Mouse (Mus musculus) embryonic fibroblast, embryonic 13.5 days (primary cell): Measurements from ENCODE around the gene Pex16. TPM values are rescaled to one million over a fixed set of nuclear protein-coding genes. Genes with fewer than 3 reads are reported as not detected.

Source experiments
- H3K27ac ChIP-seq: 2 replicates; pipeline ENCODE4 v1.5.1; 2012; ENCODE audit warnings: low read length, control low read depth, inconsistent platforms; ENCODE audit not compliant: insufficient read depth
- H3K4me1 ChIP-seq: 2 replicates; pipeline ENCODE4 v1.6.1; 2011; ENCODE audit warnings: low read length; ENCODE audit not compliant: control insufficient read depth, insufficient read depth
- H3K4me3 ChIP-seq: 2 replicates; pipeline ENCODE4 v1.5.1; 2011; ENCODE audit warnings: mild to moderate bottlenecking, control low read depth, low read length; ENCODE audit not compliant: insufficient read depth
- CTCF ChIP-seq: IDR thresholded peaks from 2 replicates; pipeline ENCODE4 v1.5.1; 2011; ENCODE audit warnings: mild to moderate bottlenecking, control low read depth, low read length, moderate library complexity, borderline replicate concordance; ENCODE audit not compliant: insufficient read depth
- POLR2A ChIP-seq: IDR thresholded peaks from 2 replicates; pipeline ENCODE4 v1.6.1; 2011; ENCODE audit warnings: low read depth, mild to moderate bottlenecking, control low read depth, low read length, moderate library complexity
- polyA plus RNA-seq: library from polyadenylated mRNA; stranded (reverse); fragments of >200 nt; gene quantifications from 2 replicates; pipeline ENCODE4 v1.2.4, GENCODE M21; 2011; ENCODE audit warnings: low read depth; ENCODE audit not compliant: missing spikeins, insufficient read length

Gene Pex16
- polyA plus RNA-seq, 1 experiment = 6.1 TPM

- TF ChIP-seq POLR2A = no peak
- no peak for TF ChIP-seq CTCF
- H3K27ac ChIP-seq = no peak overlapping the region
- H3K4me3 ChIP-seq = no peak overlapping the region
- no peaks in the 10 kb centered on the region for H3K4me1 ChIP-seq
Measured at GRCm38 (mm10) chr2:92367383-92368029, 7.0 kb upstream of the Pex16 start.

- no peak overlapping the region for H3K4me3 ChIP-seq
- H3K27ac ChIP-seq = no peak overlapping the region
- TF ChIP-seq CTCF (no peak), POLR2A (no peak)
- no peaks in the 10 kb centered on the region for H3K4me1 ChIP-seq
Measured at GRCm38 (mm10) chr2:92370375-92370774, 4.1 kb upstream of the Pex16 start.

GRCm38 (mm10) chr2:92370821-92371805 lies 3.4 kb upstream of the Pex16 start:
- Histone ChIP-seq H3K4me3 (no peak overlapping the region), H3K4me1 (no peaks in the 10 kb centered on the region), H3K27ac (no peak overlapping the region)
- TF ChIP-seq POLR2A (no peak), CTCF (no peak)

GRCm38 (mm10) chr2:92371971-92372690 lies 2.3 kb upstream of the Pex16 start:
- Histone ChIP-seq H3K4me1 (0 out of 2 replicates have a peak, but pooled peaks cover 2% of the 10 kb centered on the region), H3K4me3 (no peak overlapping the region), H3K27ac (no peak overlapping the region)
- no peak for TF ChIP-seq POLR2A
- no peak for TF ChIP-seq CTCF

GRCm38 (mm10) chr2:92372767-92373436 lies 1.6 kb upstream of the Pex16 start:
- TF ChIP-seq CTCF (no peak), POLR2A (no peak)
- no peak overlapping the region for H3K4me3 ChIP-seq
- no peak overlapping the region for H3K27ac ChIP-seq
- H3K4me1 ChIP-seq = 0 out of 2 replicates have a peak, but pooled peaks cover 2% of the 10 kb centered on the region

GRCm38 (mm10) chr2:92373437-92373813 lies 1.1 kb upstream of the Pex16 start:
- Histone ChIP-seq H3K27ac (no peak overlapping the region), H3K4me1 (0 out of 2 replicates have a peak, but pooled peaks cover 2% of the 10 kb centered on the region), H3K4me3 (no peak overlapping the region)
- no peak for TF ChIP-seq POLR2A
- no peak for TF ChIP-seq CTCF

GRCm38 (mm10) chr2:92375099-92375623 lies 685 bp downstream of the Pex16 start:
- peak overlapping the region; percentile 44 for H3K27ac ChIP-seq
- H3K4me3 ChIP-seq = peak overlapping the region; percentile 84
- TF ChIP-seq CTCF (no peak), POLR2A (peak; percentile 84)
- 0 out of 2 replicates have a peak, but pooled peaks cover 2% of the 10 kb centered on the region for H3K4me1 ChIP-seq

- H3K4me1 ChIP-seq = 0 out of 2 replicates have a peak, but pooled peaks cover 2% of the 10 kb centered on the region
- H3K4me3 ChIP-seq = peak overlapping the region; percentile 84
- no peak overlapping the region for H3K27ac ChIP-seq
- no peak for TF ChIP-seq CTCF
- no peak for TF ChIP-seq POLR2A
Measured at GRCm38 (mm10) chr2:92375788-92376187, 1.3 kb downstream of the Pex16 start.

- Histone ChIP-seq H3K4me3 (peak overlapping the region; percentile 84), H3K4me1 (0 out of 2 replicates have a peak, but pooled peaks cover 2% of the 10 kb centered on the region), H3K27ac (no peak overlapping the region)
- TF ChIP-seq POLR2A (no peak), CTCF (no peak)
Measured at GRCm38 (mm10) chr2:92376300-92376699, 1.8 kb downstream of the Pex16 start.
